Mouse (Mus musculus) intestine, embryonic 15.5 days (tissue): ENCODE results near the gene Taldo1. TPM values are rescaled to one million over a fixed set of nuclear protein-coding genes. Genes with fewer than 3 reads are reported as not detected.
A peak's percentile ranks its signal among the peaks of the same experiment; 100 is the strongest.
"Not testable (repeated sequence)": the region's sequence is repeated elsewhere in the genome, so short reads cannot be mapped to it uniquely, and the experiment has no call there.

Experiments used
- ATAC-seq: fragments of 200-750 bp; cut with Nextera tagmentation; 2 replicates; pipeline ENCODE4 v1.8.0; 2017; ENCODE audit warnings: moderate TSS enrichment, moderate library complexity
- H3K27ac ChIP-seq: fragments of 300-500 bp; sonication (generic); 2 replicates; pipeline ENCODE4 v1.5.1; 2015; ENCODE audit warnings: mild to moderate bottlenecking, inconsistent platforms
- H3K27me3 ChIP-seq: fragments of 300-500 bp; sonication (generic); replicated peaks from 2 replicates; pipeline ENCODE4 v1.6.1; 2015; ENCODE audit warnings: inconsistent platforms
- H3K36me3 ChIP-seq: fragments of 300-500 bp; sonication (generic); 2 replicates; pipeline ENCODE4 v1.6.1; 2015; ENCODE audit warnings: inconsistent platforms
- H3K4me1 ChIP-seq: fragments of 300-500 bp; sonication (generic); replicated peaks from 2 replicates; pipeline ENCODE4 v1.6.1; 2015; ENCODE audit warnings: inconsistent platforms
- H3K4me2 ChIP-seq: fragments of 300-500 bp; sonication (generic); replicated peaks from 2 replicates; pipeline ENCODE4 v1.6.1; 2015; ENCODE audit warnings: mild to moderate bottlenecking, inconsistent platforms
- H3K4me3 ChIP-seq: fragments of 300-500 bp; sonication (generic); replicated peaks from 2 replicates; pipeline ENCODE4 v1.5.1; 2015; ENCODE audit warnings: inconsistent platforms
- H3K9ac ChIP-seq: fragments of 300-500 bp; sonication (generic); 2 replicates; pipeline ENCODE4 v1.6.1; 2015; ENCODE audit warnings: inconsistent platforms
- H3K9me3 ChIP-seq: fragments of 300-500 bp; sonication (generic); 2 replicates; pipeline ENCODE4 v1.6.1; 2016; ENCODE audit warnings: inconsistent platforms
- WGBS: fragments of 180-500 bp; shearing (Covaris S2); methylation state at CpG from one replicate; pipeline ENCODE4 v1.1.7; 2015; 5-methylcytosine and 5-hydroxymethylcytosine counted together
- polyA plus RNA-seq: library from polyadenylated mRNA; unstranded; fragments of >200 nt; fragmentation: Nextera tagmentation; extraction: Ambion mirVana; gene quantifications from 2 replicates; pipeline ENCODE4 v1.2.1, GENCODE M21; 2015

Gene Taldo1
- polyA plus RNA-seq, 1 experiment from 2014 or later = 458 TPM

DNA sequence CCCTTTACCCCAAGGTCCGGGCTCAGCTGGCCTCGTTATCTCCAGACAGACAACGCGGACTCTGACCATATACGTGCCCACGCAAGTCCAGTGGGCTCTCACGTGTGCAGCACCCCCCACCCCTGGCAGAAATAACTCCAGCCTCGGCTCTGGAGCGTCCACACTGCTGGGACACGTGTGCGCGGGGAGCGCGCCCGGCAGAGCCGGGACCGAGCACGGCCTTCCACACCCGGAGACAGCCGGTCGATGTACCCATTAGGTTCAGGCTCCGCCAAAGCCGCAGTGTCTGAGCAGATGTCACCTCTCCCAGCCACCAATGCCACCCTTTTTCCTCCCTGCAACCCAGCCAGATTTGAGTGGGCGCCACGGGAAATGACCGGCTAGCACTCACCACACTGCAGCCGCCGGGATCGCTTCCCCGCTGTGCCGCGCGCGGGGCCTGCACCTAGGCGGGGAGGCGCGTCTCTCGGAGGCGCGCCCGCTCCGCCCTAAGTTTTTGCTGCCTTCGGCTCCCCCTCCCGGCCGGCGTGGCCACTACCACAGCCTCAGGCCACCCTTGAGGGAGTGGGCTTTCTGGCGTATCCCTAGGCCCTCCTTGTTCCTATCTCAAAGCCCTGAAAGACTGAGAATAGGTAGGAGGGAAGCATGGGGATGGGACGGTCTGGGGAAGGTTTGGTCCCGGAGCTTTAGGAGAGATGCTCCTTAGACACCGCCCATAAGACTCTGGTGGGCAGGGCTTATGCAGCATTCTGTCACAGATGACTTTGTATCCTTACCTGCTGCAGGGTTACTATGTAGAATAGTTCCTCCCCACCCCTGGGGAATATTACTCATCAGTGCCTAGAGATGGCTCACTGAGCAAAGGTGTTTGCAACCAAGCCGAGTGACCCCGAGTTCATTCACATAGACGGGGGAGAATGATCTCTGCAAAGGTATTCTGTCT, 45.5 kb downstream of the Taldo1 start, which contains the start of gene Slc25a22:
TSS of gene Slc25a22 (minus strand) at position 715 of the 943 bp plus-strand sequence.
- Histone ChIP-seq H3K4me3 (peak within 1 kb of the TSS; percentile 60), H3K9me3 (no peaks in the 10 kb centered on the region), H3K9ac (peak within 1 kb of the TSS; percentile 73), H3K4me2 (peak within 1 kb of the TSS; percentile 94), H3K27me3 (no peaks in the 10 kb centered on the region), H3K36me3 (peaks cover 11% of the 10 kb centered on the region; the same call in 1 of the 2 replicates), H3K4me1 (peaks cover 50% of the 10 kb centered on the region), H3K27ac (peak within 1 kb of the TSS; percentile 64; the same call in 1 of the 2 replicates)
- 6% methylated on average over 52 of the region's 53 CpGs for WGBS
- ATAC-seq = peak; percentile 87

DNA sequence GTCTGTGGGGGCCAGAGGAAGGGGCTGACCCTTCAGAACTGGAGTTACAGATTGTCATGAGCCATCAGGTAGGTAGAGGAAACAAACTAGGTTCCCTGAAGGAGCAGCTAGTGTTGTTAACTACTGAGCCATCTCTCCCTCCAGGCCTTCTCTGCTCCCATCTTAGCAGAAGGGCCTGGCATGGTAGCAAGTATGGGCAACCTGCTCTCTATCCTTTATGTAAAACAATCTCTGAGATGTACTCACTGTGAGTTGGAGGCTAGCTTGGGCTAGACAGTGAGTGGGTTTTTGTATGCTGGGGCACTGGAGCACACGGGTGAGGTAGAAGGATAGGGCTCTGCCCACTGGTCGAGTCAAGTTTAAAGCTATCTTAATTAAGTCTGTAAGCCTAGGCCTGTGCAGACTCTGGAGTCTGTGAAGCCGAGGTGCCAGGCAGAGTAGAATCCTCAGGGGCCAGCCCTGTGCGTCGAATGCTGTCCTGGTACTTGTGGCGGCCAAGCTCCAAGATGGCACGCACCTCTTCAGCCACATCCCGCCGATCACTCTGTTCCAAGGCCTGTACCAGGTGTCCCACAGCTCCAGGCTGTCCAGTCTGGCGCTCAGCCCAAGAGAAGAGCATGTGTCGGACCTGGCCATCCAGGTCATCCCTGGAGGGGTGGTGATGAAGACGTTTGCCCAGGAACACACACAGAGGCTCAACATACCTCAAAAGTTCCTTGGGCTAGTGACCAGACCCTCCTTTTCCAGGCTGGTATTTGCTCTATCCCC, 46.4 kb downstream of the Taldo1 start:
- H3K9me3 ChIP-seq = no peaks in the 10 kb centered on the region
- H3K9ac ChIP-seq = no peak overlapping the region
- no peak overlapping the region for H3K4me3 ChIP-seq
- no peaks in the 10 kb centered on the region for H3K27me3 ChIP-seq
- no peak overlapping the region for H3K4me2 ChIP-seq
- 0 out of 2 replicates have a peak, but pooled peaks cover 8% of the 10 kb centered on the region for H3K36me3 ChIP-seq
- no peak for ATAC-seq
- H3K4me1 ChIP-seq = peaks cover 59% of the 10 kb centered on the region
- 92% methylated on average over 12 of the region's 12 CpGs for WGBS
- H3K27ac ChIP-seq = no peak overlapping the region

GRCm38 (mm10) chr7:141439140-141439679, 47.2 kb downstream of the Taldo1 start:
- no peak overlapping the region for H3K9ac ChIP-seq
- H3K4me3 ChIP-seq = no peak overlapping the region
- H3K9me3 ChIP-seq = no peaks in the 10 kb centered on the region
- WGBS = 95% methylated on average over 10 of the region's 10 CpGs
- no peak for ATAC-seq
- H3K4me1 ChIP-seq = peaks cover 55% of the 10 kb centered on the region
- H3K4me2 ChIP-seq = no peak overlapping the region
- 0 out of 2 replicates have a peak, but pooled peaks cover 2% of the 10 kb centered on the region for H3K36me3 ChIP-seq
- no peak overlapping the region for H3K27ac ChIP-seq
- no peaks in the 10 kb centered on the region for H3K27me3 ChIP-seq

- H3K9ac ChIP-seq = no peak overlapping the region
- ATAC-seq = no peak
- H3K36me3 ChIP-seq = 0 out of 2 replicates have a peak, but pooled peaks cover 2% of the 10 kb centered on the region
- H3K4me2 ChIP-seq = no peak overlapping the region
- H3K27ac ChIP-seq = no peak overlapping the region
- no peaks in the 10 kb centered on the region for H3K27me3 ChIP-seq
- 96% methylated on average over 11 of the region's 11 CpGs for WGBS
- peaks cover 49% of the 10 kb centered on the region for H3K4me1 ChIP-seq
- no peak overlapping the region for H3K4me3 ChIP-seq
- H3K9me3 ChIP-seq = no peaks in the 10 kb centered on the region
These were observed 47.8 kb downstream of the Taldo1 start for GRCm38 (mm10) chr7:141439811-141440210.

- 0 out of 2 replicates have a peak, but pooled peaks cover 2% of the 10 kb centered on the region for H3K36me3 ChIP-seq
- WGBS = 26% methylated on average over 6 of the region's 6 CpGs
- H3K9ac ChIP-seq = no peak overlapping the region
- no peak overlapping the region for H3K4me2 ChIP-seq
- H3K9me3 ChIP-seq = no peaks in the 10 kb centered on the region
- ATAC-seq = no peak
- peaks cover 42% of the 10 kb centered on the region for H3K4me1 ChIP-seq
- no peak overlapping the region for H3K27ac ChIP-seq
- no peak overlapping the region for H3K4me3 ChIP-seq
- no peaks in the 10 kb centered on the region for H3K27me3 ChIP-seq
These were observed 48.6 kb downstream of the Taldo1 start for GRCm38 (mm10) chr7:141440613-141441012.

GRCm38 (mm10) chr7:141441460-141441859, 49.5 kb downstream of the Taldo1 start:
- H3K4me1 ChIP-seq = peaks cover 33% of the 10 kb centered on the region
- H3K27ac ChIP-seq = no peak overlapping the region
- 91% methylated on average over 9 of the region's 9 CpGs for WGBS
- 0 out of 2 replicates have a peak, but pooled peaks cover 2% of the 10 kb centered on the region for H3K36me3 ChIP-seq
- H3K4me3 ChIP-seq = no peak overlapping the region
- no peaks in the 10 kb centered on the region for H3K27me3 ChIP-seq
- no peak overlapping the region for H3K9ac ChIP-seq
- no peak overlapping the region for H3K4me2 ChIP-seq
- no peaks in the 10 kb centered on the region for H3K9me3 ChIP-seq
- no peak for ATAC-seq

- Histone ChIP-seq H3K4me3 (peak overlapping the region; percentile 53; the same call in 1 of the 2 replicates), H3K9ac (peak overlapping the region; percentile 69), H3K27ac (no peak overlapping the region), H3K27me3 (no peaks in the 10 kb centered on the region), H3K4me2 (peak overlapping the region; percentile 88), H3K36me3 (0 out of 2 replicates have a peak, but pooled peaks cover 2% of the 10 kb centered on the region), H3K4me1 (peaks cover 31% of the 10 kb centered on the region), H3K9me3 (no peaks in the 10 kb centered on the region)
- ATAC-seq = no peak
- 94% methylated on average over 13 of the region's 13 CpGs for WGBS
These were observed 50.2 kb downstream of the Taldo1 start for GRCm38 (mm10) chr7:141442199-141442598.

GRCm38 (mm10) chr7:141443081-141443821, 51.3 kb downstream of the Taldo1 start:
- peak overlapping the region; percentile 88 for H3K4me2 ChIP-seq
- 13% methylated on average over 12 of the region's 12 CpGs for WGBS
- H3K9ac ChIP-seq = peak overlapping the region; percentile 69
- peak overlapping the region; percentile 51 for H3K27ac ChIP-seq
- no peaks in the 10 kb centered on the region for H3K9me3 ChIP-seq
- peak; percentile 4 for ATAC-seq
- peaks cover 32% of the 10 kb centered on the region for H3K4me1 ChIP-seq
- H3K27me3 ChIP-seq = no peaks in the 10 kb centered on the region
- H3K36me3 ChIP-seq = 0 out of 2 replicates have a peak, but pooled peaks cover under 1% of the 10 kb centered on the region
- peak overlapping the region; percentile 53 for H3K4me3 ChIP-seq

- Histone ChIP-seq H3K4me3 (peak within 1 kb of the TSS; percentile 53), H3K36me3 (no peaks in the 10 kb centered on the region), H3K9me3 (no peaks in the 10 kb centered on the region), H3K4me1 (peaks cover 38% of the 10 kb centered on the region), H3K9ac (peak within 1 kb of the TSS; percentile 69), H3K27ac (peak within 1 kb of the TSS; percentile 74), H3K4me2 (peak within 1 kb of the TSS; percentile 88), H3K27me3 (no peaks in the 10 kb centered on the region)
- under 1% methylated on average over 25 of the region's 25 CpGs for WGBS
- ATAC-seq = peak; percentile 72
These were observed 51.8 kb downstream of the Taldo1 start, which contains the start of gene Pidd1 for GRCm38 (mm10) chr7:141443828-141444237. Gene Pidd1 (minus strand): TSS chr7:141444025.

DNA sequence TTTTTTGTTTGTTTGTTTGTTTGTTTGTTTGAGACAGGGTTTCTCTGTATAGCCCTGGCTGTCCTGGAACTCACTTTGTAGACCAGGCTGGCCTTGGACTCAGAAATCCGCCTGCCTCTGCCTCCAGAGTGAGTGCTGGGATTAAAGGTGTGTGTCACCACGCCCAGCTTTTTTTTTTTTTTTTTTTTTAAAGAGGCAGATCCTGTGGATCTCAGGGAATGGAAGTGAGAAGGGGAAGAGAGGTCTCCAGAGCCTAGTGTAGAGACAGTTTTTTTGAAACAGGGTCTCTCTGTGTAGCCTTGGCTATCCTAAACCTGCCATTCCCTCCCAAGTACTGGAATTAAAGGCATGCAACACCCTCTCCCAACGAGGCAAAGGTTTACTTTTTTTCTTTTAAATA, 54.4 kb downstream of the Taldo1 start:
- not testable (repeated sequence) for H3K9ac ChIP-seq, H3K4me2 ChIP-seq, H3K9me3 ChIP-seq, H3K27ac ChIP-seq, ATAC-seq, H3K27me3 ChIP-seq, H3K4me3 ChIP-seq
- WGBS = 67% methylated on average over 3 of the region's 3 CpGs
- Histone ChIP-seq H3K36me3 (peaks cover 19% of the 10 kb centered on the region), H3K4me1 (peaks cover 33% of the 10 kb centered on the region)
